Mouse (Mus musculus): Measurements from ENCODE around the gene Gemin7. TPM values are rescaled to one million over a fixed set of nuclear protein-coding genes. Genes with fewer than 3 reads are reported as not detected.

Gemin7 gene
- polyA plus RNA-seq, 2 experiments = 70.6 to 171 TPM

- WGBS = 3% methylated on average over 48 of the region's 57 CpGs
- Histone ChIP-seq H3K4me1 (ENCODE audit: control insufficient read depth, insufficient read depth, low read length) (peaks cover 12% of the 10 kb centered on the region; the same call in 1 of the 2 replicates), H3K9ac (ENCODE audit: low read depth, low read length, severe bottlenecking) (peak within 1 kb of the TSS; percentile 95), H3K36me3 (ENCODE audit: control insufficient read depth, insufficient read depth, low read length) (peaks cover 38% of the 10 kb centered on the region), H3K4me3 (replicated peaks; ENCODE audit: low read length) (peak within 1 kb of the TSS; percentile 92), H3K27ac (replicated peaks; ENCODE audit: low read depth, low read length) (peak within 1 kb of the TSS; percentile 59; the same call in 1 of the 2 replicates), H3K9me3 (ENCODE audit: control insufficient read depth, low read length) (no peaks in the 10 kb centered on the region), H3K27me3 (ENCODE audit: control insufficient read depth, insufficient read depth, low read length) (no peaks in the 10 kb centered on the region), H3K4me2 (replicated peaks; ENCODE audit: low read depth, low read length, severe bottlenecking) (peak within 1 kb of the TSS; percentile 73)
- TF ChIP-seq POLR2A (IDR thresholded peaks at IDR 0.05; ENCODE audit: borderline replicate concordance, extremely low read depth, insufficient read depth, insufficient read length) = 0 out of 2 replicates have a peak, but pooled peaks have one; percentile 65
- DNase-seq (ENCODE audit: low spot score) (peak; percentile 94), ATAC-seq (ENCODE audit: low FRiP score, low read depth) (peak; percentile 95)
These were observed 26.6 kb upstream of the Gemin7 start, which contains the start of gene Clasrp for GRCm38 (mm10) chr7:19603849-19604605. TSS of gene Clasrp (minus strand) at chr7:19604486.

- no peak for TF ChIP-seq POLR2A (IDR thresholded peaks at IDR 0.05; ENCODE audit: borderline replicate concordance, extremely low read depth, insufficient read depth, insufficient read length)
- Histone ChIP-seq H3K4me3 (replicated peaks; ENCODE audit: low read length) (peak overlapping the region; percentile 92), H3K27me3 (ENCODE audit: control insufficient read depth, insufficient read depth, low read length) (no peaks in the 10 kb centered on the region), H3K9ac (ENCODE audit: low read depth, low read length, severe bottlenecking) (peak overlapping the region; percentile 95), H3K9me3 (ENCODE audit: control insufficient read depth, low read length) (no peaks in the 10 kb centered on the region), H3K4me2 (replicated peaks; ENCODE audit: low read depth, low read length, severe bottlenecking) (peak overlapping the region; percentile 73), H3K27ac (replicated peaks; ENCODE audit: low read depth, low read length) (no peak overlapping the region), H3K36me3 (ENCODE audit: control insufficient read depth, insufficient read depth, low read length) (peaks cover 47% of the 10 kb centered on the region), H3K4me1 (ENCODE audit: control insufficient read depth, insufficient read depth, low read length) (peaks cover 12% of the 10 kb centered on the region; the same call in 1 of the 2 replicates)
- 81% methylated on average over 12 of the region's 12 CpGs for WGBS
- no peak for DNase-seq (ENCODE audit: low spot score)
- no peak for ATAC-seq (ENCODE audit: low FRiP score, low read depth)
These were observed 25.7 kb upstream of the Gemin7 start for GRCm38 (mm10) chr7:19603055-19603454.

GRCm38 (mm10) chr7:19600562-19600961 is 23.2 kb upstream of the Gemin7 start:
- no peak for ATAC-seq (ENCODE audit: low FRiP score, low read depth)

DNA sequence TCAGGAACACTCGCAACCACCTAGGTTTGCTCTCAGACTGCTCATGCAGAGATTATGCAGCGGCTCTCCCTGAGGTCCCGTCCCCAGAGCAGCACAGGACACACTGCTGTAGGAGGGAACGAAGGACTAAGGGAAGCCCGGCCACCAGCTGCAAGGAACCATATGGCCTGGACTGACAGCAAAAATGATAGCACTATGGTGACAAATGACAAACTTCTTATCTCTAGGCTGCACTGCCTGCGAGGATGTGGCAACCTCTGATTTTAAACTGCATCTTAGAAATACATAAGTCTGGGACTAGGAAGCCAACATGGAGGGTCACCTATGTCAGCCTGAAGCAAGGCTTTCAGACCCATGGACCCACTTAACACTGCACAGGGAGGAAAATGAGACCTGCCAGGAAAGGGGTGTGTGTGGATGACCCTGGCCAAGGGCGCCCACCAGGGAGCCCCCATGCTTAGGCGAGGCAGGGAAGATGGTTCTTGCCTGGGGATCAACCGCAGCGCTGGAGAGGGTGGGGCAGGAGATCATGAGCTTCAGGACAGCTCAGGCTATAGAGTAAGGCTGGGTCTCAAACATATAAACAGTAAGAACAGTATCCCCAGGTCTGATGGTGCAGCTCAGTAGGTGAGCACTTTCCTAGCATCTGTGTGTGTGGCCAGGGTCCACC is 15.8 kb upstream of the Gemin7 start:
- no peak overlapping the region for H3K4me3 ChIP-seq (replicated peaks; ENCODE audit: low read length)
- H3K27ac ChIP-seq (replicated peaks; ENCODE audit: low read depth, low read length) = no peak overlapping the region
- no peaks in the 10 kb centered on the region for H3K27me3 ChIP-seq (ENCODE audit: control insufficient read depth, insufficient read depth, low read length)
- no peaks in the 10 kb centered on the region for H3K9me3 ChIP-seq (ENCODE audit: control insufficient read depth, low read length)
- H3K4me2 ChIP-seq (replicated peaks; ENCODE audit: low read depth, low read length, severe bottlenecking) = no peak overlapping the region
- peaks cover 98% of the 10 kb centered on the region for H3K36me3 ChIP-seq (ENCODE audit: control insufficient read depth, insufficient read depth, low read length)
- no peak overlapping the region for H3K9ac ChIP-seq (ENCODE audit: low read depth, low read length, severe bottlenecking)
- TF ChIP-seq POLR2A (IDR thresholded peaks at IDR 0.05; ENCODE audit: borderline replicate concordance, extremely low read depth, insufficient read depth, insufficient read length) = no peak
- no peak for DNase-seq (ENCODE audit: low spot score)
- no peaks in the 10 kb centered on the region for H3K4me1 ChIP-seq (ENCODE audit: control insufficient read depth, insufficient read depth, low read length)
- no peak for ATAC-seq (ENCODE audit: low FRiP score, low read depth)
- 87% methylated on average over 10 of the region's 10 CpGs for WGBS

More at GRCm38 (mm10) chr7:19600562-19600961, 23.2 kb upstream of the Gemin7 start:
- DNase-seq (ENCODE audit: low spot score) = no peak
- no peak overlapping the region for H3K4me3 ChIP-seq (replicated peaks; ENCODE audit: low read length)
- H3K9ac ChIP-seq (ENCODE audit: low read depth, low read length, severe bottlenecking) = no peak overlapping the region
- H3K36me3 ChIP-seq (ENCODE audit: control insufficient read depth, insufficient read depth, low read length) = peaks cover 71% of the 10 kb centered on the region
- H3K9me3 ChIP-seq (ENCODE audit: control insufficient read depth, low read length) = no peaks in the 10 kb centered on the region
- no peak overlapping the region for H3K4me2 ChIP-seq (replicated peaks; ENCODE audit: low read depth, low read length, severe bottlenecking)
- TF ChIP-seq POLR2A (IDR thresholded peaks at IDR 0.05; ENCODE audit: borderline replicate concordance, extremely low read depth, insufficient read depth, insufficient read length) = no peak
- H3K27ac ChIP-seq (replicated peaks; ENCODE audit: low read depth, low read length) = no peak overlapping the region
- WGBS = 74% methylated on average over 5 of the region's 5 CpGs
- peaks cover 12% of the 10 kb centered on the region; the same call in 1 of the 2 replicates for H3K4me1 ChIP-seq (ENCODE audit: control insufficient read depth, insufficient read depth, low read length)
- H3K27me3 ChIP-seq (ENCODE audit: control insufficient read depth, insufficient read depth, low read length) = no peaks in the 10 kb centered on the region

GRCm38 (mm10) chr7:19589917-19590316 is 12.5 kb upstream of the Gemin7 start:
- H3K4me1 ChIP-seq (ENCODE audit: control insufficient read depth, insufficient read depth, low read length) = no peaks in the 10 kb centered on the region
- H3K4me3 ChIP-seq (replicated peaks; ENCODE audit: low read length) = no peak overlapping the region
- H3K4me2 ChIP-seq (replicated peaks; ENCODE audit: low read depth, low read length, severe bottlenecking) = no peak overlapping the region
- H3K27me3 ChIP-seq (ENCODE audit: control insufficient read depth, insufficient read depth, low read length) = no peaks in the 10 kb centered on the region
- peaks cover 97% of the 10 kb centered on the region for H3K36me3 ChIP-seq (ENCODE audit: control insufficient read depth, insufficient read depth, low read length)
- DNase-seq (ENCODE audit: low spot score) (peak; percentile 89), ATAC-seq (ENCODE audit: low FRiP score, low read depth) (no peak)
- no peak overlapping the region for H3K9ac ChIP-seq (ENCODE audit: low read depth, low read length, severe bottlenecking)
- WGBS = 56% methylated on average over 3 of the region's 3 CpGs
- TF ChIP-seq POLR2A (IDR thresholded peaks at IDR 0.05; ENCODE audit: borderline replicate concordance, extremely low read depth, insufficient read depth, insufficient read length) = no peak
- no peak overlapping the region for H3K27ac ChIP-seq (replicated peaks; ENCODE audit: low read depth, low read length)
- no peaks in the 10 kb centered on the region for H3K9me3 ChIP-seq (ENCODE audit: control insufficient read depth, low read length)

All from limb, embryonic 14.5 days (tissue).